Mouse (Mus musculus) embryonic facial prominence, embryonic 11.5 days (tissue): ENCODE data around the gene Chst2. TPM values are rescaled to one million over a fixed set of nuclear protein-coding genes. Genes with fewer than 3 reads are reported as not detected.

Source experiments
- ATAC-seq: fragments of 200-750 bp; cut with Nextera tagmentation; replicated peaks from 2 replicates; pipeline ENCODE4 v1.8.0; 2017; ENCODE audit warnings: low read depth; ENCODE audit not compliant: insufficient number of reproducible peaks, low FRiP score, low TSS enrichment
- DNase-seq: peaks from one replicate; pipeline ENCODE4 v3.0.0-alpha.2; 2015; ENCODE audit warnings: low spot score
- H3K27ac ChIP-seq: fragments of 300-500 bp; sonication (generic); replicated peaks from 2 replicates; pipeline ENCODE4 v1.5.1; 2014; ENCODE audit warnings: mild to moderate bottlenecking, low read depth, low read length, control low read depth
- H3K27me3 ChIP-seq: fragments of 300-500 bp; sonication (generic); 2 replicates; pipeline ENCODE4 v1.6.1; 2014; ENCODE audit warnings: mild to moderate bottlenecking, low read length, moderate library complexity, mixed read lengths; ENCODE audit not compliant: control insufficient read depth, insufficient read depth
- H3K36me3 ChIP-seq: fragments of 300-500 bp; sonication (generic); replicated peaks from 2 replicates; pipeline ENCODE4 v1.6.1; 2014; ENCODE audit warnings: low read depth, mild to moderate bottlenecking, low read length, moderate library complexity, mixed read lengths; ENCODE audit not compliant: control insufficient read depth, insufficient read depth
- H3K4me1 ChIP-seq: fragments of 300-500 bp; sonication (generic); 2 replicates; pipeline ENCODE4 v1.6.1; 2014; ENCODE audit warnings: low read length, mixed read lengths; ENCODE audit not compliant: control insufficient read depth, insufficient read depth
- H3K4me2 ChIP-seq: fragments of 300-500 bp; sonication (generic); 2 replicates; pipeline ENCODE4 v1.6.1; 2014; ENCODE audit warnings: low read depth, mild to moderate bottlenecking, control low read depth, low read length, moderate library complexity
- H3K4me3 ChIP-seq: fragments of 300-500 bp; sonication (generic); 2 replicates; pipeline ENCODE4 v1.5.1; 2014; ENCODE audit warnings: low read depth, low read length, control low read depth
- H3K9ac ChIP-seq: fragments of 300-500 bp; sonication (generic); replicated peaks from 2 replicates; pipeline ENCODE4 v1.6.1; 2014; ENCODE audit warnings: mild to moderate bottlenecking, control low read depth, low read length
- H3K9me3 ChIP-seq: fragments of 300-500 bp; sonication (generic); replicated peaks from 2 replicates; pipeline ENCODE4 v1.6.1; 2016; ENCODE audit warnings: mild to moderate bottlenecking, low read length, inconsistent platforms, mixed read lengths; ENCODE audit not compliant: control insufficient read depth
- WGBS: fragments of 180-500 bp; shearing (Covaris S2); extraction: QIAGEN DNeasy Blood & Tissue Kit; methylation state at CpG from one replicate; pipeline ENCODE4 v1.1.7; 2014; 5-methylcytosine and 5-hydroxymethylcytosine counted together
- polyA plus RNA-seq: library from polyadenylated mRNA; unstranded; fragments of >200 nt; fragmentation: Nextera tagmentation; extraction: Ambion mirVana; gene quantifications from 2 replicates; pipeline ENCODE4 v1.2.1, GENCODE M21; 2014

Chst2 gene
- polyA plus RNA-seq, 1 experiment from 2014 or later, result 7.3 TPM

DNA sequence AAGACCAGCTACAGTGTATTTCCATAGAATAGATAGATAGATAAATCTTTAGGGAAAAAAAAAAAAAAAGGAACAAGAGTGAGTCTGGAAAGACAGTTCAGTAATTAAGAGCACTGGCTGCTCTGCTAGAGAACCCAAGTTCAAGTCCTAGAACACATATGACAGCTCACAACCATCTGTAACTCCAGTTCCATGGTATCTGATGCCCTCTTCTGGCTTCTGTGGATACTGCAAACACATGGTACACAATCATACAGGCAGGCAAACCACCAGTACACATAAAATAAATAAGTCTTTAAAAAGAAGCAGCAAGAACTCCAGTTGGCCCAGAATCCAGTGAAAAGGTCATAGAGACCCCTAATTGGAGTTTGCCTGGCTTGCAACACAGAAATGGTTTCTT lies 7.4 kb upstream of the Chst2 start:
- Histone ChIP-seq H3K27ac (no peak overlapping the region), H3K4me3 (no peak overlapping the region), H3K4me1 (no peaks in the 10 kb centered on the region), H3K27me3 (no peaks in the 10 kb centered on the region), H3K9ac (no peak overlapping the region), H3K36me3 (no peaks in the 10 kb centered on the region), H3K4me2 (no peak overlapping the region), H3K9me3 (no peaks in the 10 kb centered on the region)
- no peak for ATAC-seq
- no peak for DNase-seq

DNA sequence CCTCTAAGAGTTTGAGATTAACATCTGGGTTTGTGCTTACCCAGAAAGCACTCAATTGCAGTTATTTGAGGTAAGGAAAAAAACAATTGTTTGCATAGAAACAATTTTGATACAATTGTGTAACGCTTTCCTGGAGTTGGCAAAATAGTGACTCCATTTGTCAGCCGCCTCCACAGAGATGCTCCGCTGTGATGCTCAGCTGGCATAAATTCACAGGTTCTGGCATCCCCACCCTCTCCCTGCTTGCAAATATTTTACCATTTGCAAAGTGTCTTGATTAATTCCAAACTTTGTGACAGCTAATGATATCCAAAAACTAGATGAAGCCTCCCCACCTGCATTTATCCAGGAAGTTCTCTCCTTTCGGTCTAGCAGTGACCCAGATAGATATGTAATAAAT lies 5.5 kb upstream of the Chst2 start:
- no peaks in the 10 kb centered on the region for H3K36me3 ChIP-seq
- H3K4me2 ChIP-seq, result no peak overlapping the region
- H3K4me1 ChIP-seq, result no peaks in the 10 kb centered on the region
- ATAC-seq, result no peak
- H3K9me3 ChIP-seq, result no peaks in the 10 kb centered on the region
- no peaks in the 10 kb centered on the region for H3K27me3 ChIP-seq
- H3K9ac ChIP-seq, result no peak overlapping the region
- H3K4me3 ChIP-seq, result no peak overlapping the region
- no peak for DNase-seq
- H3K27ac ChIP-seq, result no peak overlapping the region
- 83% methylated on average over 4 of the region's 4 CpGs for WGBS

- no peaks in the 10 kb centered on the region for H3K9me3 ChIP-seq
- H3K27ac ChIP-seq, result peak overlapping the region; percentile 56
- DNase-seq (peak; percentile 48), ATAC-seq (peak; percentile 13)
- H3K4me2 ChIP-seq, result peak overlapping the region; percentile 96
- no peaks in the 10 kb centered on the region; the same call in 1 of the 2 replicates for H3K4me1 ChIP-seq
- peaks cover 2% of the 10 kb centered on the region; the same call in 1 of the 2 replicates for H3K27me3 ChIP-seq
- H3K4me3 ChIP-seq, result peak overlapping the region; percentile 73
- peak overlapping the region; percentile 83 for H3K9ac ChIP-seq
- WGBS, result under 1% methylated on average over 24 of the region's 24 CpGs
- no peaks in the 10 kb centered on the region for H3K36me3 ChIP-seq
Measured at GRCm38 (mm10) chr9:95407586-95408220, 1.2 kb upstream of the Chst2 start.

DNA sequence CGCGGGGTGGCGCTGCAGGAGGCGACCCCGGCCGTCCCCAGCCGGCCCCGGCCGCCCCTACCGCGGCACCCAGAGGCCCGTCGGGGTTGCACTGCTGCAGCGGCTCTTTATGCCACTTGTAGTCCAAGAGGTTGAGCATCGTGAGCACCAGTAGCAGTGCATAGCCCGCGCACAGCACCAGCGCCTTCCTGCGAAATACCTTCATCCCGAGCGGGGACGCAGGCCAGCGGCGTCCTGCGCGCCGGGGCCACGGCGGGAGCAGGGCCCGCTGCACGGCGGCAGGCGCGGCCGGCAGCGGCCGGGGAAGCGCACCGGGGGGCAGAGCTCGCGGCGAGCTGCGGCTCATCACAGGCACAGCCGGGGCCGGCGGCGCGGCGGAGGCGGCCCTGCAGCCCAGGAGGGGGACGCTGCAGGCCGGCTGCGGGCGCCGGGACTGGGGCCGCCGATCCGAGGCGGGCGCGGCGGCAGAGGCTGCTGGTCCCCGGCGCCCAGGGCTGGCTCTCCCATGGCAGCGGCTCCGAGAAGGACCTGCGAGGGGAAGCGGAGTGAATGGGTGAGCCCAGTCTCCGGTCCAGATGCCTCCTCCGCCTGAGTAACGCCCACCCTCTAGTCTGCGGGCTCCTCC lies 464 bp downstream of the Chst2 start:
- peak overlapping the region; percentile 28 for H3K27ac ChIP-seq
- WGBS, result under 1% methylated on average over 58 of the region's 72 CpGs
- H3K36me3 ChIP-seq, result no peaks in the 10 kb centered on the region
- H3K4me1 ChIP-seq, result no peaks in the 10 kb centered on the region; the same call in 1 of the 2 replicates
- peaks cover 2% of the 10 kb centered on the region; the same call in 1 of the 2 replicates for H3K27me3 ChIP-seq
- peak; percentile 19 for ATAC-seq
- peak; percentile 49 for DNase-seq
- H3K4me3 ChIP-seq, result peak overlapping the region; percentile 73
- peak overlapping the region; percentile 96 for H3K4me2 ChIP-seq
- H3K9me3 ChIP-seq, result no peaks in the 10 kb centered on the region
- H3K9ac ChIP-seq, result peak overlapping the region; percentile 83

GRCm38 (mm10) chr9:95405511-95405945 lies 994 bp downstream of the Chst2 start:
- WGBS, result under 1% methylated on average over 25 of the region's 30 CpGs
- peaks cover 2% of the 10 kb centered on the region; the same call in 1 of the 2 replicates for H3K27me3 ChIP-seq
- H3K27ac ChIP-seq, result peak overlapping the region; percentile 28; the same call in 1 of the 2 replicates

DNA sequence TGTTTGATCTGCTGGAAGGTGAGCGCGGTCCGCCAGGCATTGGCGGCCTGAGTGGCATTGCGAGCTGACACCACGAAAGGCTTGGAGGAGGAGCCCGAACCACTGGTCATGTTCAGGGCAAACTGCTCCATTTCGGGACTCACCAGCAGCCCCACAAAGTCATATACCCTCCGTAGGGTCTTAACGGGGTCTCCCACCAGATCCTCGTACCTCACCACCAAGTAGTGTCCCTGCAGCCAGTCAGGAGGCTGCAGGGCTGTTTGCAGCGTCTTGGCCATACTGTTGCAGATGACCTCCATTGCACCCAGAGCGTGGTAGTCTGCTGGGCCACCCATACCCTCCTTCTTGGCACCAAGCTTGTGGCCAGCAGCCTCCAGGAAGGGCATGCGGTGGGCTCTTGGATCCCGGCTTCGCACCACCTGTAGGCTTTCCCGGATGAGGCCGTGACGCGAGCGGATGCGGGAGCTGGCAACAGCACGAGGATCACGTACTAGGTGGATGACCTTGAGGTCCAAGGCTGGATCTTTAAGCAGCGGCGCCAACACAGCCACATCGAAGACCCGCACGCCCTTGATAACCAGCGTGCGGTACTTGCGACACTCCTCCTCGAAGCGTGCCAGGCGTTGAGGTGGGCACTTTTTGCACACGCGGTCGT lies 1.6 kb downstream of the Chst2 start:
- H3K27me3 ChIP-seq, result peaks cover 2% of the 10 kb centered on the region; the same call in 1 of the 2 replicates
- H3K4me3 ChIP-seq, result peak overlapping the region; percentile 73
- DNase-seq (no peak), ATAC-seq (no peak)
- H3K36me3 ChIP-seq, result no peaks in the 10 kb centered on the region
- no peak overlapping the region for H3K9ac ChIP-seq
- no peaks in the 10 kb centered on the region; the same call in 1 of the 2 replicates for H3K4me1 ChIP-seq
- no peaks in the 10 kb centered on the region for H3K9me3 ChIP-seq
- 74% methylated on average over 38 of the region's 38 CpGs for WGBS
- H3K4me2 ChIP-seq, result peak overlapping the region; percentile 96
- no peak overlapping the region for H3K27ac ChIP-seq

More at GRCm38 (mm10) chr9:95405511-95405945, 994 bp downstream of the Chst2 start:
- H3K36me3 ChIP-seq, result no peaks in the 10 kb centered on the region
- peak overlapping the region; percentile 73 for H3K4me3 ChIP-seq
- DNase-seq, result peak; percentile 69
- peak overlapping the region; percentile 83 for H3K9ac ChIP-seq
- H3K9me3 ChIP-seq, result no peaks in the 10 kb centered on the region
- no peaks in the 10 kb centered on the region; the same call in 1 of the 2 replicates for H3K4me1 ChIP-seq
- peak; percentile 30 for ATAC-seq
- H3K4me2 ChIP-seq, result peak overlapping the region; percentile 96

GRCm38 (mm10) chr9:95401686-95402085 lies 4.8 kb downstream of the Chst2 start:
- ATAC-seq, result no peak
- H3K27me3 ChIP-seq, result peaks cover 2% of the 10 kb centered on the region; the same call in 1 of the 2 replicates

More at GRCm38 (mm10) chr9:95401686-95402085, 4.8 kb downstream of the Chst2 start:
- Histone ChIP-seq H3K9me3 (no peaks in the 10 kb centered on the region), H3K9ac (no peak overlapping the region), H3K4me1 (no peaks in the 10 kb centered on the region; the same call in 1 of the 2 replicates), H3K27ac (no peak overlapping the region), H3K36me3 (no peaks in the 10 kb centered on the region), H3K4me3 (no peak overlapping the region), H3K4me2 (no peak overlapping the region)
- 25% methylated on average over 5 of the region's 5 CpGs for WGBS
- DNase-seq, result no peak
